9 mouse cellular contexts compared by ENCODE assay signal in the genomic region with DNA sequence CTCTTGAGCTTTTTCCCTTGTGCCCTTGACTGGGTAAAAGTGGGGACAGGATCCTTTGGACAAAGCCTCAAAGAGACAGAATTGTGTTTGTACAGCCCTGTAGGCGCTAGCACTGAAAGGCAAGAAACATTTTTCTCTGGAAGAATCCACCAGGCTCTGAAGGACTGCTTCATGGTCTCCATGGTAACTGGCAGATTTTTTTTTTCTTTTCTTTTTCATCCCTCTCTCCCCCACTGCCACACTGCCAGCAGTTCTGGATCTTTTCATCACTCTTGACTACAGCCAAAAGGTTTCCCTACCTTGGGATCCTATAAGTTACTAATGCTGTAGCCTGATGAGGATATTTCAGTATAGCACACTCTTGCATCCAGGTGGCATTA. TPM values are rescaled to one million over a fixed set of nuclear protein-coding genes. Genes with fewer than 3 reads are reported as not detected.
A peak's percentile ranks its signal among the peaks of the same experiment; 100 is the strongest.
DNase-seq lines count a peak whose midpoint lies in the region; ATAC-seq lines count a peak whose summit lies in the region.
"Had no signal": no experiment of that assay in that cellular context is flagged by ENCODE, and none has a peak within 500 bp of the region (broad histone marks: within the 10 kb centered on the region; RNA-seq: fewer than 3 reads in every experiment).

No protein-coding gene starts in this region.

- ATAC-seq in intestine, embryonic 15.5 days: 0 out of 2 replicates have a peak, but pooled peaks have one; percentile 10
- ATAC-seq in stomach, embryonic 14.5 days (ENCODE audit: insufficient number of reproducible peaks, insufficient read depth, low FRiP score, low read depth): no peak

- peak overlapping the region; percentile 55 for H3K27ac ChIP-seq in intestine, embryonic 15.5 days
- peak overlapping the region; percentile 61; the same call in 1 of the 2 replicates for H3K27ac ChIP-seq in stomach, embryonic 14.5 days (ENCODE audit: low read length)

- no peaks in the 10 kb centered on the region for H3K27me3 ChIP-seq in intestine, embryonic 15.5 days (replicated peaks)
- no peaks in the 10 kb centered on the region for H3K27me3 ChIP-seq in stomach, embryonic 14.5 days (ENCODE audit: control insufficient read depth, insufficient read depth, low read length)

- DNase-seq in heart, adult 11 months: peak; percentile 87
- DNase-seq in heart, postnatal 10 days: no peak
- peak; percentile 7 for DNase-seq in retina, postnatal 1 day
- no peak for DNase-seq in retina, embryonic 14.5 days (ENCODE audit: low spot score)
- no peak for DNase-seq in urinary bladder, postnatal 10 days (ENCODE audit: low spot score)
- DNase-seq in cerebellum, adult 8-10 months: no peak
- DNase-seq: lung, adult 2 months had no signal

- no peaks in the 10 kb centered on the region for H3K36me3 ChIP-seq in intestine, embryonic 15.5 days
- no peaks in the 10 kb centered on the region for H3K36me3 ChIP-seq in stomach, embryonic 14.5 days (ENCODE audit: control insufficient read depth, insufficient read depth, low read length)

- H3K9me3 ChIP-seq in intestine, embryonic 15.5 days: no peaks in the 10 kb centered on the region
- no peaks in the 10 kb centered on the region for H3K9me3 ChIP-seq in stomach, embryonic 14.5 days (ENCODE audit: control insufficient read depth, low read depth, low read length)

- intact Hi-C loops in heart, postnatal 10 days (cut with DNase I): no loop called here

- peaks cover 20% of the 10 kb centered on the region for H3K4me1 ChIP-seq in intestine, embryonic 15.5 days (replicated peaks)
- H3K4me1 ChIP-seq in stomach, embryonic 14.5 days (ENCODE audit: control insufficient read depth, insufficient read depth, low read length): peaks cover 18% of the 10 kb centered on the region

- H3K9ac ChIP-seq in intestine, embryonic 15.5 days: no peak overlapping the region
- H3K9ac ChIP-seq in stomach, embryonic 14.5 days (replicated peaks; ENCODE audit: low read depth, low read length): no peak overlapping the region

- no peak overlapping the region for H3K4me3 ChIP-seq in intestine, embryonic 15.5 days (replicated peaks)
- no peak overlapping the region for H3K4me3 ChIP-seq in stomach, embryonic 14.5 days (ENCODE audit: low read depth, low read length)

- 26% methylated on average over 1 of the region's 1 CpGs for WGBS in intestine, embryonic 15.5 days
- WGBS in stomach, embryonic 14.5 days: 23% methylated on average over 1 of the region's 1 CpGs

- peak overlapping the region; percentile 20; the same call in 1 of the 2 replicates for H3K4me2 ChIP-seq in intestine, embryonic 15.5 days (replicated peaks)
- H3K4me2 ChIP-seq in stomach, embryonic 14.5 days (replicated peaks; ENCODE audit: low read depth, low read length): peak overlapping the region; percentile 10; the same call in 1 of the 2 replicates

RNA-seq across cellular contexts. Expression of a gene that starts 43.4 kb away (rescaled TPM):
- under 1 TPM; 0.14 to 0.20 TPM for total RNA-seq in heart, postnatal 10 days (2021)
- polyA plus RNA-seq in intestine, embryonic 15.5 days (2015; fragmentation: Nextera tagmentation; extraction: Ambion mirVana): 0.21 and 0.25 TPM in 2 replicates
- 0.26 and 0.70 TPM in 2 replicates for polyA plus RNA-seq in stomach, embryonic 14.5 days (2014; fragmentation: Nextera tagmentation; extraction: Ambion mirVana)

Comparison
In these comparisons a context has a peak if more than half of its experiments do, and no peak if none do; other contexts are left out.
1. DNase-seq: peak in heart, adult 11 months (single experiment) and retina, postnatal 1 day (single experiment); none in heart, postnatal 10 days (0 of 2), retina, embryonic 14.5 days (single experiment), urinary bladder, postnatal 10 days (single experiment) and cerebellum, adult 8-10 months (single experiment).